Mouse (Mus musculus) kidney, adult 10 weeks (tissue): ENCODE data around the gene Jak2. TPM values are rescaled to one million over a fixed set of nuclear protein-coding genes. Genes with fewer than 3 reads are reported as not detected.

Experiments
- polyA plus RNA-seq: library from polyadenylated mRNA; stranded (reverse); fragments of 350-450 nt; fragmentation: Illumina TruSeq; extraction: RNeasy Lipid Tissue Mini Kit (QIAGEN cat#74804); gene quantifications from one replicate; pipeline ENCODE4 v1.2.3, GENCODE M21; 2014; ENCODE audit warnings: low read depth, low replicate concordance

The Jak2 gene
- 73.1 TPM for polyA plus RNA-seq

GRCm38 (mm10) chr19:29251191-29251957 lies at the start of gene Jak2:
Jak2 (plus strand) TSS chr19:29251828.

GRCm38 (mm10) chr19:29325053-29325851 lies 73.6 kb downstream of the Jak2 start, which contains the start of gene Insl6:
Insl6 (minus strand) TSS chr19:29325356.

GRCm38 (mm10) chr19:29334068-29334745 lies 82.6 kb downstream of the Jak2 start, which contains the start of gene Rln1:
Rln1 (minus strand) TSS chr19:29334670.

Other genes starting within 250 kb of the Jak2 start
- 389 TPM for gene Ak3, start 203.9 kb upstream of the Jak2 start, polyA plus RNA-seq
- 3.4 TPM for gene Rcl1, start 150.5 kb upstream of the Jak2 start, polyA plus RNA-seq
- gene Insl6, start 73.5 kb downstream of the Jak2 start, polyA plus RNA-seq = 4.8 TPM
- gene Rln1, start 82.8 kb downstream of the Jak2 start, polyA plus RNA-seq = not detected
- gene Plgrkt, start 115.6 kb downstream of the Jak2 start, polyA plus RNA-seq = 53.2 TPM
- gene Cd274, start 115.6 kb downstream of the Jak2 start, polyA plus RNA-seq = 6.3 TPM
- not detected for gene Pdcd1lg2, start 159.1 kb downstream of the Jak2 start, polyA plus RNA-seq